Mouse (Mus musculus): ENCODE measurements at regions not wholly inside any gene's neighbourhood (a gene's known extent, or its start where the extent isn't known, plus 50 kb on each side); places are given as distances from the start of the nearest gene placed in this dataset.

GRCm38 (mm10) chr5:111601711-111602521 is 131.8 kb upstream of the Gm26897 start:
- DNase-seq: no peak

GRCm38 (mm10) chr5:111613687-111614086 is 120.0 kb upstream of the Gm26897 start:
- no peak for DNase-seq

- peak; percentile 99 for DNase-seq
Observed at GRCm38 (mm10) chr5:111619974-111620373, 113.8 kb upstream of the Gm26897 start.

- DNase-seq: peak; percentile 98
Observed at GRCm38 (mm10) chr5:111620626-111621025, 113.1 kb upstream of the Gm26897 start.

- peak; percentile 95 for DNase-seq
Observed at GRCm38 (mm10) chr5:111622481-111622880, 111.2 kb upstream of the Gm26897 start.

- no peak for DNase-seq
Observed at GRCm38 (mm10) chr5:111626273-111626798, 107.4 kb upstream of the Gm26897 start.

GRCm38 (mm10) chr5:111630313-111630844 is 103.3 kb upstream of the Gm26897 start:
- no peak for DNase-seq

- no peak for DNase-seq
Observed at GRCm38 (mm10) chr5:111631572-111632161, 102.1 kb upstream of the Gm26897 start.

GRCm38 (mm10) chr5:111635092-111635491 is 98.6 kb upstream of the Gm26897 start:
- no peak for DNase-seq

- no peak for DNase-seq
Observed at GRCm38 (mm10) chr5:111636969-111637368, 96.8 kb upstream of the Gm26897 start.

GRCm38 (mm10) chr5:111638306-111638705 is 95.4 kb upstream of the Gm26897 start:
- no peak for DNase-seq

- no peak for DNase-seq
Observed at GRCm38 (mm10) chr5:111639476-111640287, 94.0 kb upstream of the Gm26897 start.

- no peak for DNase-seq
Observed at GRCm38 (mm10) chr5:111640976-111641375, 92.7 kb upstream of the Gm26897 start.

GRCm38 (mm10) chr5:111641685-111642084 is 92.0 kb upstream of the Gm26897 start:
- DNase-seq: no peak

- DNase-seq: no peak
Observed at GRCm38 (mm10) chr5:111644142-111644541, 89.6 kb upstream of the Gm26897 start.

GRCm38 (mm10) chr5:111644788-111645187 is 88.9 kb upstream of the Gm26897 start:
- DNase-seq: no peak

- peak; percentile 95 for DNase-seq
Observed at GRCm38 (mm10) chr5:111647686-111648200, 86.0 kb upstream of the Gm26897 start.

GRCm38 (mm10) chr5:111648481-111648880 is 85.2 kb upstream of the Gm26897 start:
- DNase-seq: peak; percentile 98

- peak; percentile 98 for DNase-seq
Observed at GRCm38 (mm10) chr5:111649012-111649411, 84.7 kb upstream of the Gm26897 start.

GRCm38 (mm10) chr5:111652472-111652871 is 81.3 kb upstream of the Gm26897 start:
- DNase-seq: no peak

- no peak for DNase-seq
Observed at GRCm38 (mm10) chr5:111656436-111656835, 77.3 kb upstream of the Gm26897 start.

GRCm38 (mm10) chr5:111657759-111658429 is 75.8 kb upstream of the Gm26897 start:
- no peak for DNase-seq

All from heart, adult 11 months (tissue).